Mouse (Mus musculus): ENCODE measurements at regions not wholly inside any gene's neighbourhood (a gene's known extent, or its start where the extent isn't known, plus 50 kb on each side); places are given as distances from the start of the nearest gene placed in this dataset.

DNA sequence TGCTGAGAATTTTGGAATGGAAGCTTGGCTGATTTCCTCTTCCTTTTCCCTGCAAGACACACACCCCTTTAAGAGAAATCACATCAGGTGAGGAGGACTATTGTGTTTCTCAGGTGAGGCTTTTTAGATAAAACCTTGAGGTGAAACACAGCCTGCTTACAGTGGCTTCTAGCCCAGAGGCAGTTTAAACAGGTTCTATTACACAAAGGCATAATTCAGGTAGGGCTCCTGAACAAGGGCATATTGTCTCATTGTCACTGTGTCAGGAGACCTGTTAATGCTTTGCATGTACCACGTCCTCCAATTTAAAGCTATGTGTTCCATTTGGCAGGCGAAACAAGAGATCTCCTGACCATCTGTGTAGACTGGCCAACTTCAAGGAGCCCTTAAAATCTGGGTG lies 181.2 kb downstream of the Pik3r1 start:
- Histone ChIP-seq H3K27ac (ENCODE audit: low read depth) (no peak overlapping the region), H3K4me1 (ENCODE audit: insufficient read depth) (no peaks in the 10 kb centered on the region), H3K4me2 (no peak overlapping the region), H3K9me3 (ENCODE audit: low read depth, low read length) (no peaks in the 10 kb centered on the region), H3K9ac (no peak overlapping the region), H3K27me3 (ENCODE audit: insufficient read depth, low read length) (no peaks in the 10 kb centered on the region), H3K36me3 (ENCODE audit: insufficient read depth) (no peaks in the 10 kb centered on the region), H3K4me3 (ENCODE audit: low read depth, low read length) (no peak overlapping the region)
- DNase-seq = no peak
- ATAC-seq (ENCODE audit: insufficient read depth) = no peak
- 70% methylated on average over 2 of the region's 2 CpGs for WGBS
- no peak for TF ChIP-seq CTCF (IDR thresholded peaks at IDR 0.05; ENCODE audit: low read depth)

- 89% methylated on average over 1 of the region's 1 CpGs for WGBS
- Histone ChIP-seq H3K4me2 (no peak overlapping the region), H3K27ac (ENCODE audit: low read depth) (no peak overlapping the region), H3K4me3 (ENCODE audit: low read depth, low read length) (no peak overlapping the region), H3K36me3 (ENCODE audit: insufficient read depth) (no peaks in the 10 kb centered on the region), H3K27me3 (ENCODE audit: insufficient read depth, low read length) (no peaks in the 10 kb centered on the region), H3K9me3 (ENCODE audit: low read depth, low read length) (no peaks in the 10 kb centered on the region), H3K9ac (no peak overlapping the region), H3K4me1 (ENCODE audit: insufficient read depth) (no peaks in the 10 kb centered on the region)
- TF ChIP-seq CTCF (IDR thresholded peaks at IDR 0.05; ENCODE audit: low read depth) = no peak
- no peak for ATAC-seq (ENCODE audit: insufficient read depth)
- DNase-seq = no peak
Measured at GRCm38 (mm10) chr13:101576481-101576880, 191.5 kb downstream of the Pik3r1 start.

GRCm38 (mm10) chr13:101572809-101573590 lies 195.0 kb downstream of the Pik3r1 start:
- DNase-seq = no peak
- Histone ChIP-seq H3K4me1 (ENCODE audit: insufficient read depth) (no peaks in the 10 kb centered on the region), H3K9me3 (ENCODE audit: low read depth, low read length) (no peaks in the 10 kb centered on the region), H3K36me3 (ENCODE audit: insufficient read depth) (no peaks in the 10 kb centered on the region), H3K9ac (no peak overlapping the region), H3K27me3 (ENCODE audit: insufficient read depth, low read length) (no peaks in the 10 kb centered on the region), H3K4me3 (ENCODE audit: low read depth, low read length) (no peak overlapping the region), H3K4me2 (no peak overlapping the region), H3K27ac (ENCODE audit: low read depth) (no peak overlapping the region)
- ATAC-seq (ENCODE audit: insufficient read depth) = no peak
- TF ChIP-seq CTCF (IDR thresholded peaks at IDR 0.05; ENCODE audit: low read depth) = no peak
- WGBS = 54% methylated on average over 6 of the region's 6 CpGs

GRCm38 (mm10) chr13:101572246-101572645 lies 195.8 kb downstream of the Pik3r1 start:
- no peak overlapping the region for H3K4me3 ChIP-seq (ENCODE audit: low read depth, low read length)
- no peaks in the 10 kb centered on the region for H3K36me3 ChIP-seq (ENCODE audit: insufficient read depth)
- no peak for TF ChIP-seq CTCF (IDR thresholded peaks at IDR 0.05; ENCODE audit: low read depth)
- H3K9ac ChIP-seq = no peak overlapping the region
- no peaks in the 10 kb centered on the region for H3K9me3 ChIP-seq (ENCODE audit: low read depth, low read length)
- H3K27ac ChIP-seq (ENCODE audit: low read depth) = no peak overlapping the region
- WGBS = 89% methylated on average over 9 of the region's 9 CpGs
- no peaks in the 10 kb centered on the region for H3K4me1 ChIP-seq (ENCODE audit: insufficient read depth)
- H3K27me3 ChIP-seq (ENCODE audit: insufficient read depth, low read length) = no peaks in the 10 kb centered on the region
- no peak for DNase-seq
- H3K4me2 ChIP-seq = no peak overlapping the region
- no peak for ATAC-seq (ENCODE audit: insufficient read depth)

GRCm38 (mm10) chr13:101570034-101570433 lies 198.0 kb downstream of the Pik3r1 start:
- ATAC-seq (ENCODE audit: insufficient read depth) (no peak), DNase-seq (no peak)
- no peaks in the 10 kb centered on the region for H3K4me1 ChIP-seq (ENCODE audit: insufficient read depth)
- H3K4me2 ChIP-seq = no peak overlapping the region
- H3K9ac ChIP-seq = no peak overlapping the region
- no peak overlapping the region for H3K4me3 ChIP-seq (ENCODE audit: low read depth, low read length)
- 77% methylated on average over 4 of the region's 4 CpGs for WGBS
- no peaks in the 10 kb centered on the region for H3K27me3 ChIP-seq (ENCODE audit: insufficient read depth, low read length)
- H3K36me3 ChIP-seq (ENCODE audit: insufficient read depth) = no peaks in the 10 kb centered on the region
- no peak for TF ChIP-seq CTCF (IDR thresholded peaks at IDR 0.05; ENCODE audit: low read depth)
- H3K27ac ChIP-seq (ENCODE audit: low read depth) = no peak overlapping the region
- H3K9me3 ChIP-seq (ENCODE audit: low read depth, low read length) = no peaks in the 10 kb centered on the region

DNA sequence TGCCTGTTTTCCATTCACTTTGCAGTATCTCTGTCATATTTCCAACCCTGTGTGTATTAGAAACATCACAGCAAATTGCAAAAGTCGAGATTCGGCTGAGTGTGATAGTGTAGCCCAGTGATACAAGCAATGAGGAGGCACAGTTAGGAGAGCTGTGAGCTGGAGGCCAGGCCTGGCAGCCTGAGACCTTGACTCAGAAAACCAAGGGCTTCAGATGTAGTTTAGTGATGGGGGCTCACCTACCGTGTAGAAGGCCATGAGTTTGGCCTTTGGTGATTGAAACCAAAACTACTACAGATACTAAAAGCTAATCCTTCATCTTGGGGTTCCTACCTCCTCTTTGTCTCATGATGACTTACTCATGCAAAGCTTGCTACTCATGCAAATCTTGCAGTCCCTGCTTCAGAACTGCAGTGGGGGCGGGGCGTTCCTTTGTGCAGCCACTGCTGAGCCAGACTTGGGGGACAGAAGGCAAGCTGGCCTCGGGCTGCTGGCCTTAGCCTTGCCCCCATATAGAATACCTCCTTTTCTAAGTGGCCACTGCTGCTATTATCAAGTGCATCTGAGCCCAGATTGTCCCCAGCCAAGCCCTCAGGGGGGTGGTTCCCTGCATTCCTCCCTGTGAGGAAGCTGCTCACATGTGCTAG lies 198.9 kb downstream of the Pik3r1 start:
- Histone ChIP-seq H3K4me3 (ENCODE audit: low read depth, low read length) (no peak overlapping the region), H3K27me3 (ENCODE audit: insufficient read depth, low read length) (no peaks in the 10 kb centered on the region), H3K9me3 (ENCODE audit: low read depth, low read length) (no peaks in the 10 kb centered on the region), H3K4me1 (ENCODE audit: insufficient read depth) (no peaks in the 10 kb centered on the region), H3K36me3 (ENCODE audit: insufficient read depth) (no peaks in the 10 kb centered on the region), H3K27ac (ENCODE audit: low read depth) (no peak overlapping the region), H3K9ac (no peak overlapping the region), H3K4me2 (no peak overlapping the region)
- TF ChIP-seq CTCF (IDR thresholded peaks at IDR 0.05; ENCODE audit: low read depth) = no peak
- no peak for ATAC-seq (ENCODE audit: insufficient read depth)
- DNase-seq = no peak
- 76% methylated on average over 6 of the region's 6 CpGs for WGBS

- no peak for TF ChIP-seq CTCF (IDR thresholded peaks at IDR 0.05; ENCODE audit: low read depth)
- ATAC-seq (ENCODE audit: insufficient read depth) (no peak), DNase-seq (no peak)
- no peaks in the 10 kb centered on the region for H3K9me3 ChIP-seq (ENCODE audit: low read depth, low read length)
- 66% methylated on average over 1 of the region's 1 CpGs for WGBS
- H3K27me3 ChIP-seq (ENCODE audit: insufficient read depth, low read length) = no peaks in the 10 kb centered on the region
- no peak overlapping the region for H3K4me3 ChIP-seq (ENCODE audit: low read depth, low read length)
- no peak overlapping the region for H3K9ac ChIP-seq
- no peak overlapping the region for H3K27ac ChIP-seq (ENCODE audit: low read depth)
- no peaks in the 10 kb centered on the region for H3K4me1 ChIP-seq (ENCODE audit: insufficient read depth)
- no peak overlapping the region for H3K4me2 ChIP-seq
- no peaks in the 10 kb centered on the region for H3K36me3 ChIP-seq (ENCODE audit: insufficient read depth)
Measured at GRCm38 (mm10) chr13:101565323-101565722, 202.7 kb downstream of the Pik3r1 start.

Data from lung, embryonic 14.5 days (tissue).